19 mouse cellular contexts compared by ENCODE assay signal in the genomic region with DNA sequence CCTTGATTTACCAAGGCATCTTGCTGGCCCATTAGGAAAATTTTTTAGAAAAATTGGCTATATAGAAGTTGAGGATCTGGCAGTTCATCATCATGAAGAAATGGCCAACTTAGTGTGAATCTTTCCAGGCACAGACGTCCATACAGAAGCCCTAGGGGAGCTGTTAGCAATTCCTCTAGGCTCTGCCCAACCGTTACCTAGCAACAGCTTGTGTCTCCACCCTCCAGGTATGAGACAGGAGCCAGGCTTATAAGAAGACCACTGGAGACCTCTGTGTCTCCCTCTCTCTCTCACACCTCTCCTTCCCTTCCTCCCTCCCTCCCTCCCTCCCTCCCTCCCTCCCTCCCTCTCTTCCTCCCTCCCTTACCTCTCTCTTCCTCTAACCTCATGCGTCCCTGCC. TPM values are rescaled to one million over a fixed set of nuclear protein-coding genes. Genes with fewer than 3 reads are reported as not detected.
DNase-seq lines count a peak whose midpoint lies in the region; ATAC-seq lines count a peak whose summit lies in the region.
"Had no signal": no experiment of that assay in that cellular context is flagged by ENCODE, and none has a peak within 500 bp of the region (broad histone marks: within the 10 kb centered on the region; RNA-seq: fewer than 3 reads in every experiment).

No protein-coding gene starts in this region.

- peak; percentile 54 for DNase-seq in embryo, embryonic 10 days (ENCODE audit: low spot score)
- DNase-seq in embryo, embryonic 11 days: no peak
- no peak for DNase-seq in hindbrain, embryonic 11.5 days (ENCODE audit: low spot score)
- peak; percentile 10 for DNase-seq in embryonic facial prominence, embryonic 11.5 days (ENCODE audit: low spot score)
- DNase-seq in yolk sac, embryonic 10.5 days (ENCODE audit: low spot score): no peak
- no peak for DNase-seq in ovary, postnatal 36 days (ENCODE audit: low spot score)
- DNase-seq: adrenal gland, postnatal 10 days; cerebellum, adult 2 months; gastrocnemius, postnatal 14 days; kidney, adult 8-10 months; kidney, postnatal 4 days; liver; lung, adult 18-20 months; right cerebral cortex, postnatal 25 days; thymus, postnatal 4 days had no signal

- no peak for ATAC-seq in hindbrain, embryonic 11.5 days (ENCODE audit: low FRiP score)
- no peak for ATAC-seq in hindbrain, embryonic 16.5 days
- ATAC-seq in embryonic facial prominence, embryonic 11.5 days (replicated peaks; ENCODE audit: insufficient number of reproducible peaks, low FRiP score, low TSS enrichment, low read depth): no peak
- no peak for ATAC-seq in midbrain, embryonic 12.5 days (ENCODE audit: low FRiP score, low read depth)

- WGBS in hindbrain, embryonic 11.5 days: 42% methylated on average over 3 of the region's 3 CpGs
- WGBS in hindbrain, embryonic 16.5 days: 33% methylated on average over 3 of the region's 3 CpGs
- WGBS in embryonic facial prominence, embryonic 11.5 days: 24% methylated on average over 3 of the region's 3 CpGs
- 27% methylated on average over 3 of the region's 3 CpGs for WGBS in midbrain, embryonic 12.5 days

- H3K4me1 ChIP-seq in hindbrain, embryonic 11.5 days (replicated peaks; ENCODE audit: control insufficient read depth, insufficient read depth, low read length): peaks cover 5% of the 10 kb centered on the region
- peaks cover 12% of the 10 kb centered on the region for H3K4me1 ChIP-seq in hindbrain, embryonic 16.5 days (ENCODE audit: control insufficient read depth, insufficient read depth, low read depth, low read length)
- no peaks in the 10 kb centered on the region for H3K4me1 ChIP-seq in embryonic facial prominence, embryonic 11.5 days (ENCODE audit: control insufficient read depth, insufficient read depth, low read length)
- peaks cover 35% of the 10 kb centered on the region for H3K4me1 ChIP-seq in midbrain, embryonic 12.5 days
- H3K4me1 ChIP-seq: embryonic facial prominence, embryonic 12.5 days had no signal

- H3K9ac ChIP-seq in hindbrain, embryonic 11.5 days (ENCODE audit: low read depth, low read length): no peak overlapping the region
- H3K9ac ChIP-seq in hindbrain, embryonic 16.5 days (ENCODE audit: low read depth, low read length): no peak overlapping the region
- H3K9ac ChIP-seq in embryonic facial prominence, embryonic 11.5 days (replicated peaks; ENCODE audit: low read length): no peak overlapping the region
- no peak overlapping the region for H3K9ac ChIP-seq in midbrain, embryonic 12.5 days (replicated peaks)
- H3K9ac ChIP-seq: embryonic facial prominence, embryonic 12.5 days had no signal

- H3K36me3 ChIP-seq in hindbrain, embryonic 11.5 days (ENCODE audit: control insufficient read depth, insufficient read depth, low read length): no peaks in the 10 kb centered on the region
- H3K36me3 ChIP-seq in hindbrain, embryonic 16.5 days (ENCODE audit: control insufficient read depth, insufficient read depth, low read length): no peaks in the 10 kb centered on the region
- H3K36me3 ChIP-seq in embryonic facial prominence, embryonic 11.5 days (replicated peaks; ENCODE audit: control insufficient read depth, insufficient read depth, low read depth, low read length): no peaks in the 10 kb centered on the region
- H3K36me3 ChIP-seq in midbrain, embryonic 12.5 days: no peaks in the 10 kb centered on the region
- H3K36me3 ChIP-seq: embryonic facial prominence, embryonic 12.5 days had no signal

- no peaks in the 10 kb centered on the region for H3K27me3 ChIP-seq in hindbrain, embryonic 11.5 days (ENCODE audit: control insufficient read depth, insufficient read depth, low read length)
- H3K27me3 ChIP-seq in hindbrain, embryonic 16.5 days (replicated peaks; ENCODE audit: control insufficient read depth, insufficient read depth, low read length): no peaks in the 10 kb centered on the region
- H3K27me3 ChIP-seq in embryonic facial prominence, embryonic 11.5 days (ENCODE audit: control insufficient read depth, insufficient read depth, low read length): no peaks in the 10 kb centered on the region
- peaks cover 12% of the 10 kb centered on the region for H3K27me3 ChIP-seq in midbrain, embryonic 12.5 days

- no peaks in the 10 kb centered on the region for H3K9me3 ChIP-seq in hindbrain, embryonic 11.5 days (ENCODE audit: control insufficient read depth, low read length)
- no peaks in the 10 kb centered on the region for H3K9me3 ChIP-seq in hindbrain, embryonic 16.5 days (ENCODE audit: control insufficient read depth, low read length)
- H3K9me3 ChIP-seq in embryonic facial prominence, embryonic 11.5 days (replicated peaks; ENCODE audit: control insufficient read depth, low read length): no peaks in the 10 kb centered on the region
- no peaks in the 10 kb centered on the region for H3K9me3 ChIP-seq in midbrain, embryonic 12.5 days
- H3K9me3 ChIP-seq: embryonic facial prominence, embryonic 12.5 days had no signal

- no peak overlapping the region for H3K4me2 ChIP-seq in hindbrain, embryonic 11.5 days (replicated peaks; ENCODE audit: low read depth, low read length)
- no peak overlapping the region for H3K4me2 ChIP-seq in hindbrain, embryonic 16.5 days (ENCODE audit: low read length)
- no peak overlapping the region for H3K4me2 ChIP-seq in embryonic facial prominence, embryonic 11.5 days (ENCODE audit: low read depth, low read length)
- no peak overlapping the region for H3K4me2 ChIP-seq in midbrain, embryonic 12.5 days (replicated peaks)
- H3K4me2 ChIP-seq: embryonic facial prominence, embryonic 12.5 days had no signal

- 0 out of 2 replicates have a peak overlapping the region, but pooled peaks have one; percentile 59 for H3K27ac ChIP-seq in hindbrain, embryonic 11.5 days (ENCODE audit: low read depth, low read length)
- no peak overlapping the region for H3K27ac ChIP-seq in hindbrain, embryonic 16.5 days (ENCODE audit: low read depth, low read length)
- no peak overlapping the region for H3K27ac ChIP-seq in embryonic facial prominence, embryonic 11.5 days (replicated peaks; ENCODE audit: low read depth, low read length)
- peak overlapping the region; percentile 43; the same call in 1 of the 2 replicates for H3K27ac ChIP-seq in midbrain, embryonic 12.5 days (replicated peaks)
- H3K27ac ChIP-seq: embryonic facial prominence, embryonic 12.5 days had no signal

- H3K4me3 ChIP-seq in hindbrain, embryonic 11.5 days (ENCODE audit: low read depth, low read length): no peak overlapping the region
- H3K4me3 ChIP-seq in hindbrain, embryonic 16.5 days (ENCODE audit: low read length): no peak overlapping the region
- H3K4me3 ChIP-seq in embryonic facial prominence, embryonic 11.5 days (ENCODE audit: low read depth, low read length): no peak overlapping the region
- no peak overlapping the region for H3K4me3 ChIP-seq in midbrain, embryonic 12.5 days
- H3K4me3 ChIP-seq: embryonic facial prominence, embryonic 12.5 days; myocyte had no signal

RNA-seq across cellular contexts. Expression of a gene that starts 49.8 kb away (rescaled TPM):
- 34.8 and 45.9 TPM in 2 replicates for polyA plus RNA-seq in hindbrain, embryonic 11.5 days (2014; fragmentation: Nextera tagmentation; extraction: Ambion mirVana)
- 66.3 and 67.6 TPM in 2 replicates for polyA plus RNA-seq in hindbrain, embryonic 16.5 days (2015; fragmentation: Nextera tagmentation; extraction: Ambion mirVana)
- polyA plus RNA-seq in embryonic facial prominence, embryonic 11.5 days (2014; fragmentation: Nextera tagmentation; extraction: Ambion mirVana): 8.3 and 10.5 TPM in 2 replicates
- 21.9 and 22.0 TPM in 2 replicates for polyA plus RNA-seq in midbrain, embryonic 12.5 days (2016; fragmentation: Nextera tagmentation; extraction: Ambion mirVana)

Comparison
In these comparisons a context has a peak if more than half of its experiments do, and no peak if none do; other contexts are left out.
1. DNase-seq: peak in embryo, embryonic 10 days (single experiment) and embryonic facial prominence, embryonic 11.5 days (single experiment); none in embryo, embryonic 11 days (single experiment), hindbrain, embryonic 11.5 days (single experiment), yolk sac, embryonic 10.5 days (single experiment) and ovary, postnatal 36 days (single experiment).
2. H3K27ac ChIP-seq: peak in hindbrain, embryonic 11.5 days (single experiment) and midbrain, embryonic 12.5 days (single experiment); none in hindbrain, embryonic 16.5 days (single experiment) and embryonic facial prominence, embryonic 11.5 days (single experiment).